In the genomic region with DNA sequence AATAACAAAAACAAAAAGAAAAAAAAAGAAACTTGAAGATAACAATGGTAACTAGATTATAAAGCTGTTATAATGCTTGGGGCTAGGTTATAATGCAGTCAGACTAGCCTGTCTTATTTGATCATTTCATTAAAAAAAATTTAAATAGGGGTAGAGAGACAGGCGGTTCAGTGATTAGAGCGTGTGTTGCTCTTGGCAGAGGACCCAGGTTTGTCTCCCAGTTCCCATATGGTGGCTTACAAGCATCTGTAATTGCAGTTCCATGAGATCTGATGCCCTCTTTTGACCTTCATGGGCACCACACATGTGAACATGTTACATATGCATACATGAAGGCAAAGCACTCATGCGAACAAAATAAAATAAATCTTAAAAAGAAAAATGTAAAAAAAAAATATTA, we compare ENCODE assay signal across 23 mouse cellular contexts. TPM values are rescaled to one million over a fixed set of nuclear protein-coding genes. Genes with fewer than 3 reads are reported as not detected.
A peak's percentile ranks its signal among the peaks of the same experiment; 100 is the strongest.
DNase-seq lines count a peak whose midpoint lies in the region; ATAC-seq and TF ChIP-seq lines count a peak whose summit lies in the region.
"Had no signal": no experiment of that assay in that cellular context is flagged by ENCODE, and none has a peak within 500 bp of the region (broad histone marks: within the 10 kb centered on the region; RNA-seq: fewer than 3 reads in every experiment).

No protein-coding gene starts in this region.

- H3K4me2 ChIP-seq in forebrain, embryonic 13.5 days: no peak overlapping the region
- no peak overlapping the region for H3K4me2 ChIP-seq in forebrain, embryonic 15.5 days (replicated peaks)
- H3K4me2 ChIP-seq in forebrain, embryonic 12.5 days: no peak overlapping the region
- H3K4me2 ChIP-seq: embryonic facial prominence, embryonic 13.5 days; embryonic facial prominence, embryonic 15.5 days had no signal

- no peaks in the 10 kb centered on the region for H3K36me3 ChIP-seq in forebrain, embryonic 13.5 days (ENCODE audit: poor library complexity, severe bottlenecking)
- no peaks in the 10 kb centered on the region for H3K36me3 ChIP-seq in forebrain, embryonic 10.5 days (replicated peaks)
- H3K36me3 ChIP-seq in forebrain, embryonic 15.5 days: no peaks in the 10 kb centered on the region
- no peaks in the 10 kb centered on the region for H3K36me3 ChIP-seq in forebrain, embryonic 12.5 days (replicated peaks)
- H3K36me3 ChIP-seq: embryonic facial prominence, embryonic 13.5 days; embryonic facial prominence, embryonic 15.5 days had no signal

- no peak for TF ChIP-seq POLR2A in brain, embryonic 14.5 days (IDR thresholded peaks at IDR 0.05; ENCODE audit: borderline replicate concordance, extremely low read depth, insufficient read depth, insufficient read length, poor library complexity, severe bottlenecking)

- H3K27ac ChIP-seq in forebrain, embryonic 13.5 days: no peak overlapping the region
- H3K27ac ChIP-seq in forebrain, embryonic 10.5 days: no peak overlapping the region
- H3K27ac ChIP-seq in forebrain, embryonic 15.5 days (replicated peaks): 0 out of 2 replicates have a peak overlapping the region, but pooled peaks have one; percentile 15
- H3K27ac ChIP-seq in forebrain, embryonic 12.5 days: no peak overlapping the region
- H3K27ac ChIP-seq: embryonic facial prominence, embryonic 13.5 days; embryonic facial prominence, embryonic 15.5 days; gastrocnemius, adult 2 months had no signal

- WGBS in forebrain, embryonic 13.5 days: 54% methylated on average over 3 of the region's 3 CpGs
- WGBS in forebrain, embryonic 10.5 days: 80% methylated on average over 3 of the region's 3 CpGs
- 55% methylated on average over 3 of the region's 3 CpGs for whole genome bisulfite sequencing in forebrain, embryonic 15.5 days
- WGBS in forebrain, embryonic 12.5 days: 71% methylated on average over 3 of the region's 3 CpGs

- ATAC-seq in forebrain, embryonic 13.5 days: peak; percentile 46; the same call in 1 of the 2 replicates
- ATAC-seq in forebrain, embryonic 15.5 days (replicated peaks): no peak
- no peak for ATAC-seq in forebrain, embryonic 12.5 days (ENCODE audit: low FRiP score)
- ATAC-seq: activated CD4-positive, CD25-positive, alpha-beta regulatory T cell, adult 4 months; Patski had no signal

- no peaks in the 10 kb centered on the region; the same call in 1 of the 2 replicates for H3K4me1 ChIP-seq in forebrain, embryonic 13.5 days
- peaks cover 2% of the 10 kb centered on the region; the same call in 1 of the 2 replicates for H3K4me1 ChIP-seq in forebrain, embryonic 10.5 days
- peaks cover 34% of the 10 kb centered on the region for H3K4me1 ChIP-seq in forebrain, embryonic 15.5 days
- peaks cover 2% of the 10 kb centered on the region; the same call in 1 of the 2 replicates for H3K4me1 ChIP-seq in forebrain, embryonic 12.5 days

- no peak for DNase-seq in forebrain, embryonic 10.5 days (ENCODE audit: extremely low spot score, low spot score)
- peak; percentile 7 for DNase-seq in MN1 (ENCODE audit: low spot score)
- DNase-seq in brain, embryonic 14.5 days (ENCODE audit: low read depth): peak; percentile 82
- DNase-seq in ovary, postnatal 10 days (ENCODE audit: low spot score): no peak
- DNase-seq: adrenal gland, adult 8-10 months; adrenal gland, postnatal 14 days; adrenal gland, postnatal 36 days; cerebellum, adult 11 months; cerebellum, adult 18-20 months; cerebellum, adult 8-10 months; cerebellum, postnatal 36 days; embryo, embryonic 11 days; gastrocnemius, adult 2 months had no signal

- H3K9ac ChIP-seq in forebrain, embryonic 13.5 days: no peak overlapping the region
- no peak overlapping the region for H3K9ac ChIP-seq in forebrain, embryonic 15.5 days (replicated peaks)
- H3K9ac ChIP-seq in forebrain, embryonic 12.5 days: no peak overlapping the region
- H3K9ac ChIP-seq: embryonic facial prominence, embryonic 13.5 days; embryonic facial prominence, embryonic 15.5 days had no signal

- peaks cover 11% of the 10 kb centered on the region; the same call in 1 of the 2 replicates for H3K27me3 ChIP-seq in forebrain, embryonic 13.5 days
- H3K27me3 ChIP-seq in forebrain, embryonic 10.5 days (ENCODE audit: poor library complexity, severe bottlenecking): peaks cover 44% of the 10 kb centered on the region
- H3K27me3 ChIP-seq in forebrain, embryonic 15.5 days: no peaks in the 10 kb centered on the region
- peaks cover 24% of the 10 kb centered on the region for H3K27me3 ChIP-seq in forebrain, embryonic 12.5 days

- H3K4me3 ChIP-seq in forebrain, embryonic 13.5 days: no peak overlapping the region
- H3K4me3 ChIP-seq in forebrain, embryonic 10.5 days: no peak overlapping the region
- no peak overlapping the region for H3K4me3 ChIP-seq in forebrain, embryonic 15.5 days
- no peak overlapping the region for H3K4me3 ChIP-seq in forebrain, embryonic 12.5 days (replicated peaks)
- H3K4me3 ChIP-seq: embryonic facial prominence, embryonic 13.5 days; embryonic facial prominence, embryonic 15.5 days; erythroblast, embryonic 14.5 days; gastrocnemius, adult 2 months had no signal

- no peaks in the 10 kb centered on the region for H3K9me3 ChIP-seq in forebrain, embryonic 13.5 days (replicated peaks)
- no peaks in the 10 kb centered on the region for H3K9me3 ChIP-seq in forebrain, embryonic 10.5 days
- H3K9me3 ChIP-seq in forebrain, embryonic 15.5 days: no peaks in the 10 kb centered on the region
- H3K9me3 ChIP-seq in forebrain, embryonic 12.5 days: no peaks in the 10 kb centered on the region
- H3K9me3 ChIP-seq: embryonic facial prominence, embryonic 13.5 days; embryonic facial prominence, embryonic 15.5 days had no signal

- no peak for TF ChIP-seq CTCF in brain, embryonic 14.5 days (IDR thresholded peaks at IDR 0.05; ENCODE audit: borderline replicate concordance, extremely low read depth, insufficient read depth, insufficient read length)

RNA-seq across cellular contexts. Expression of a gene that starts 2.4 kb away (rescaled TPM):
- polyA plus RNA-seq in forebrain, embryonic 13.5 days (2015; fragmentation: Nextera tagmentation; extraction: Ambion mirVana): 0.08 and 0.10 TPM in 2 replicates
- polyA plus RNA-seq in forebrain, embryonic 10.5 days (2016; fragmentation: Nextera tagmentation; extraction: Ambion mirVana): 0.05 and 0.06 TPM in 2 replicates
- polyA plus RNA-seq in forebrain, embryonic 15.5 days (2015; fragmentation: Nextera tagmentation; extraction: Ambion mirVana): 0.09 and 0.17 TPM in 2 replicates
- polyA plus RNA-seq in forebrain, embryonic 12.5 days (2016; fragmentation: Nextera tagmentation; extraction: Ambion mirVana): 0.19 and 0.24 TPM in 2 replicates
- polyA plus RNA-seq in brain, embryonic 14.5 days (2012; rRNA removed): 0.13 and 0.14 TPM in 2 replicates
- polyA plus RNA-seq: C2C12; embryonic facial prominence, embryonic 11.5 days; embryonic facial prominence, embryonic 13.5 days; embryonic facial prominence, embryonic 15.5 days; erythroblast, embryonic 14.5 days; Patski had no signal

RNA-seq across cellular contexts. Expression of a gene that starts 5.3 kb away (rescaled TPM):
- 32.1 and 39.5 TPM in 2 replicates for polyA plus RNA-seq in forebrain, embryonic 13.5 days (2015; fragmentation: Nextera tagmentation; extraction: Ambion mirVana)
- 13.9 and 16.2 TPM in 2 replicates for polyA plus RNA-seq in forebrain, embryonic 10.5 days (2016; fragmentation: Nextera tagmentation; extraction: Ambion mirVana)
- 52.5 and 53.8 TPM in 2 replicates for polyA plus RNA-seq in forebrain, embryonic 15.5 days (2015; fragmentation: Nextera tagmentation; extraction: Ambion mirVana)
- 25.8 and 28.4 TPM in 2 replicates for polyA plus RNA-seq in forebrain, embryonic 12.5 days (2016; fragmentation: Nextera tagmentation; extraction: Ambion mirVana)
- polyA plus RNA-seq in brain, embryonic 14.5 days (2012; rRNA removed): 17.8 and 26.4 TPM in 2 replicates
- polyA plus RNA-seq: erythroblast, embryonic 14.5 days had no signal

RNA-seq across cellular contexts. Expression of a gene that starts 29.9 kb away (rescaled TPM):
- 184 and 193 TPM in 2 replicates for polyA plus RNA-seq in forebrain, embryonic 13.5 days (2015; fragmentation: Nextera tagmentation; extraction: Ambion mirVana)
- 237 and 245 TPM in 2 replicates for polyA plus RNA-seq in forebrain, embryonic 10.5 days (2016; fragmentation: Nextera tagmentation; extraction: Ambion mirVana)
- polyA plus RNA-seq in forebrain, embryonic 15.5 days (2015; fragmentation: Nextera tagmentation; extraction: Ambion mirVana): 131 and 139 TPM in 2 replicates
- 199 TPM in 2 replicates for polyA plus RNA-seq in forebrain, embryonic 12.5 days (2016; fragmentation: Nextera tagmentation; extraction: Ambion mirVana)
- polyA plus RNA-seq in brain, embryonic 14.5 days (2012; rRNA removed): 62.9 and 82.4 TPM in 2 replicates

RNA-seq across cellular contexts. Expression of a gene that starts 49.8 kb away (rescaled TPM):
- 0.21 TPM in 1 of 2 replicates, not detected in the other for polyA plus RNA-seq in forebrain, embryonic 13.5 days (2015; fragmentation: Nextera tagmentation; extraction: Ambion mirVana)
- not detected in 2 replicates for polyA plus RNA-seq in forebrain, embryonic 10.5 days (2016; fragmentation: Nextera tagmentation; extraction: Ambion mirVana)
- polyA plus RNA-seq in forebrain, embryonic 15.5 days (2015; fragmentation: Nextera tagmentation; extraction: Ambion mirVana): not detected in 2 replicates
- polyA plus RNA-seq in forebrain, embryonic 12.5 days (2016; fragmentation: Nextera tagmentation; extraction: Ambion mirVana): not detected in 2 replicates
- 0.23 and 0.25 TPM in 2 replicates for polyA plus RNA-seq in brain, embryonic 14.5 days (2012; rRNA removed)
- polyA plus RNA-seq: activated CD4-positive, CD25-positive, alpha-beta regulatory T cell, adult 4 months; C2C12; embryonic facial prominence, embryonic 11.5 days; embryonic facial prominence, embryonic 13.5 days; embryonic facial prominence, embryonic 15.5 days; erythroblast, embryonic 14.5 days had no signal

RNA-seq across cellular contexts. Expression of a gene that starts 52.1 kb away (rescaled TPM):
- 0.22 TPM in 1 of 2 replicates, not detected in the other for polyA plus RNA-seq in forebrain, embryonic 13.5 days (2015; fragmentation: Nextera tagmentation; extraction: Ambion mirVana)
- 0.19 and 0.21 TPM in 2 replicates for polyA plus RNA-seq in forebrain, embryonic 10.5 days (2016; fragmentation: Nextera tagmentation; extraction: Ambion mirVana)
- polyA plus RNA-seq in forebrain, embryonic 15.5 days (2015; fragmentation: Nextera tagmentation; extraction: Ambion mirVana): not detected in 2 replicates
- polyA plus RNA-seq in forebrain, embryonic 12.5 days (2016; fragmentation: Nextera tagmentation; extraction: Ambion mirVana): not detected in 2 replicates
- 0.27 and 0.49 TPM in 2 replicates for polyA plus RNA-seq in brain, embryonic 14.5 days (2012; rRNA removed)
- polyA plus RNA-seq: activated CD4-positive, CD25-positive, alpha-beta regulatory T cell, adult 4 months; C2C12; embryonic facial prominence, embryonic 15.5 days; erythroblast, embryonic 14.5 days had no signal

Comparison
In these comparisons a context has a peak if more than half of its experiments do, and no peak if none do; other contexts are left out.
1. DNase-seq: peak in MN1 (single experiment) and brain, embryonic 14.5 days (single experiment); none in forebrain, embryonic 10.5 days (single experiment) and ovary, postnatal 10 days (single experiment).